Mouse (Mus musculus): Measurements from ENCODE around the gene Camk2g.

GRCm38 (mm10) chr14:20741301-20741700, 52.6 kb downstream of the Camk2g start:
- TF ChIP-seq POLR2A (IDR thresholded peaks at IDR 0.05; ENCODE audit: low read depth, low read length) (no peak), CTCF (IDR thresholded peaks at IDR 0.05; ENCODE audit: extremely low read depth, insufficient read length, insufficient replicate concordance, low read depth, low read length) (no peak)
